Mouse (Mus musculus): ENCODE data around the gene Atl3. TPM values are rescaled to one million over a fixed set of nuclear protein-coding genes. Genes with fewer than 3 reads are reported as not detected.
A peak's percentile ranks its signal among the peaks of the same experiment; 100 is the strongest.

Gene Atl3
- 10.6 and 10.9 TPM in 2 replicates for polyA plus RNA-seq (2014; fragmentation: Nextera tagmentation; extraction: Ambion mirVana)

DNA sequence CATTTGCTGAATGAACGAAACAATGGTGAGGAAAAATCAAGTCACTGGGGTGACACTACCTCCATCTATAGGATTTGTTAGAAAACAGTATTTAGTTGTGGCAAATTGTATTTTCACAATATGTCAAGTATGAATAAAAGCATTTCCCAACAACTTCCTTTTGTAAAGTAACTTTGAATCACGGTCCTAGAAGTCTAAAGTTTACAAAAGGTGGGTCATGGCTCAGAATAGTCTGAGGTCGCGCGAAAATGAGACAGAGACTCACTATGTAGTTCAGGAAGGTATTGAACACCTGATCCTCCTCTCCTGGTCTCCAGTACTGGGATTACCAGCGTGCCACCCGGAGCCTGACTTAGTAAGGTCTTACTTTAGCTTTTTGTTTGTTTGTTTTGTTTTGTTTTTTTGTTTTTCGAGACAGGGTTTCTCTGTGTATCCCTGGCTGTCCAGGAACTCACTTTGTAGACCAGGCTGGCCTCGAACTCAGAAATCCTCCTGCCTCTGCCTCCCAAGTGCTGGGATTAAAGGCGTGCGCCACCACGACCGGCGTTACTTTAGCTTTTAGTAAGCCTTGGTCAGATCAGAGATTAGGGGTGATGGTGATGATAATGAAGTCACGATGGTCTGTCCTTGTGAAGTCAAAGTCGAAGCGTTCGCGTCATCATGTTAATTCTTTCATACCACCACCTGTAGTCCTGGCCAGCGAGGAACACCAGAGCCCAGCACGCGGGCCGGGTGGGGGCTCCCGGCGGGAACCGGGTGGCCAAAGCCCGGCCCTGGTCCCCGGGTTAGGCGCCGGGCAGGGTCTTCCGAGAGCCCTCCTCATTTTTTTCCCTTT is at the start of gene Atl3:
Gene Atl3, plus strand, starts transcription at position 689 of the 835 bp plus-strand sequence.
- Histone ChIP-seq H3K9ac (ENCODE audit: low read length) (peak within 1 kb of the TSS; percentile 90), H3K36me3 (ENCODE audit: control insufficient read depth, insufficient read depth, low read length) (no peaks in the 10 kb centered on the region), H3K9me3 (ENCODE audit: control insufficient read depth, low read length) (no peaks in the 10 kb centered on the region), H3K4me2 (ENCODE audit: low read depth, severe bottlenecking) (peak within 1 kb of the TSS; percentile 75), H3K4me3 (ENCODE audit: low read depth, low read length) (peak within 1 kb of the TSS; percentile 68), H3K27me3 (ENCODE audit: control insufficient read depth, insufficient read depth, low read length) (no peaks in the 10 kb centered on the region), H3K27ac (replicated peaks; ENCODE audit: low read depth, low read length) (peak within 1 kb of the TSS; percentile 93), H3K4me1 (ENCODE audit: control insufficient read depth, insufficient read depth, low read length) (no peaks in the 10 kb centered on the region)
- ATAC-seq (ENCODE audit: insufficient number of reproducible peaks, low FRiP score, low TSS enrichment, low read depth) (peak; percentile 3; the same call in 1 of the 2 replicates), DNase-seq (ENCODE audit: low spot score) (no peak)
- 32% methylated on average over 31 of the region's 31 CpGs for WGBS

DNA sequence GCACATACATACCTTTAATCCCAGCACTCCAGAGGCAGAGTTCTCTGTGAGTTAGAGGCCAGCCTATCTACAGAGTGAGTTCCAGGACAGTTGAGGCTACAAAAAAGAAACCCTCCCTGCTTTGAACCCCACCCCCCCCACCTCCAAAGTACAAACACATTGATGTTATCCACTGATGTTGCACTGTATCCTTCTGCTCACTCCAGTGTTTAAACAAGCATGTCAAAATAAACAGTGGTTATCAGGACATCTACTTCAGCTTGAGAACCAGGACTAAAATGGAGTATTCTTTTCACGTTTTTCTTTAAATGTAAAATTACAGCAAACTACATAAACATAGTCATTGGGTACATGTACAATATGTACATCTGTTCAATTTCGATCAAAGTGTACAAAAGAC is 48.7 kb upstream of the Atl3 start:
- H3K4me2 ChIP-seq (ENCODE audit: low read depth, severe bottlenecking): no peak overlapping the region
- H3K9me3 ChIP-seq (ENCODE audit: control insufficient read depth, low read length): no peaks in the 10 kb centered on the region
- 95% methylated on average over 2 of the region's 2 CpGs for WGBS
- no peak overlapping the region for H3K4me3 ChIP-seq (ENCODE audit: low read depth, low read length)
- no peaks in the 10 kb centered on the region for H3K27me3 ChIP-seq (ENCODE audit: control insufficient read depth, insufficient read depth, low read length)
- no peak overlapping the region for H3K27ac ChIP-seq (replicated peaks; ENCODE audit: low read depth, low read length)
- H3K9ac ChIP-seq (ENCODE audit: low read length): no peak overlapping the region
- ATAC-seq (ENCODE audit: insufficient number of reproducible peaks, low FRiP score, low TSS enrichment, low read depth) (no peak), DNase-seq (ENCODE audit: low spot score) (no peak)
- H3K36me3 ChIP-seq (ENCODE audit: control insufficient read depth, insufficient read depth, low read length): no peaks in the 10 kb centered on the region
- H3K4me1 ChIP-seq (ENCODE audit: control insufficient read depth, insufficient read depth, low read length): no peaks in the 10 kb centered on the region

DNA sequence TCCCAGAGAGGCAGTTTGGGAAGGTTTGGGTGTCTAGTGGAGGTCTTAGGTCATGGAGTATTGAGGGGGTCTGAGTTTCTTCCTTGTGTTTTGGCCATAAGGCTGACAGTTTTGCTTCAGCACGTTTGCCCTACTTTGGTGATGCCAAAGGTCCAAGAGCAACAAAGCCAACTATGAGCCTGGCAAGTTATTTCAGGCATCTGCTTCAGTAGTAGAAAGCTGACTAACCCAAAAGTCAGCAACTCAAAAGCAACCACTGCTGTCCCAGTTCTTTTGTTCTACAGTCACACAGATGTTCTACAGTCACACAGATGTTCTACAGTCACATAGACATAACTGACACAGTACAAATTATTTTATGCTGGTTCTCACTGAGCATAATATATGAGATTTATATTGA is 48.2 kb upstream of the Atl3 start:
- H3K9ac ChIP-seq (ENCODE audit: low read length): no peak overlapping the region
- no peak for ATAC-seq (ENCODE audit: insufficient number of reproducible peaks, low FRiP score, low TSS enrichment, low read depth)
- H3K27ac ChIP-seq (replicated peaks; ENCODE audit: low read depth, low read length): no peak overlapping the region
- H3K4me3 ChIP-seq (ENCODE audit: low read depth, low read length): no peak overlapping the region
- no peaks in the 10 kb centered on the region for H3K36me3 ChIP-seq (ENCODE audit: control insufficient read depth, insufficient read depth, low read length)
- H3K4me1 ChIP-seq (ENCODE audit: control insufficient read depth, insufficient read depth, low read length): no peaks in the 10 kb centered on the region
- H3K27me3 ChIP-seq (ENCODE audit: control insufficient read depth, insufficient read depth, low read length): no peaks in the 10 kb centered on the region
- no peak overlapping the region for H3K4me2 ChIP-seq (ENCODE audit: low read depth, severe bottlenecking)
- no peaks in the 10 kb centered on the region for H3K9me3 ChIP-seq (ENCODE audit: control insufficient read depth, low read length)
- WGBS: 75% methylated on average over 1 of the region's 1 CpGs
- DNase-seq (ENCODE audit: low spot score): no peak

DNA sequence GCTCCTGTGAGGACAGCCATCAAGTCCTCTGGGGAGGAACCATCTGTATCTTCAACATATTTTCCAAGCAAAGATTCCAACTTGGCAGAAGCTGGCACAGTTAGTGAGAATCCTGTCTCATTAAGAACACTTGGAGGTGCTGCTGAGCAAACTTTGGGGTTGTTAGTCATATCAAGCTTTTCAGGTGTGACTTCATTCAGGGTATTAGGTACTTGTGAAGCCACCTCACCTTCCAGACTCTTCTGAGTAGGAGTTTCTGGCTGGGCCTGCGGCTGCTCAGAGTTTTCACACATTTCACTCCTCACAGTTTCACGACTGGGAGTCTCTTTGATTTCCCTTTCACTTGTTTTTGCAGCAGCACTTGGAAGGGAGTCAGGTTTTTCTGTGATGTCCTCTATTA is 37.0 kb upstream of the Atl3 start:
- no peaks in the 10 kb centered on the region for H3K4me1 ChIP-seq (ENCODE audit: control insufficient read depth, insufficient read depth, low read length)
- no peak overlapping the region for H3K27ac ChIP-seq (replicated peaks; ENCODE audit: low read depth, low read length)
- ATAC-seq (ENCODE audit: insufficient number of reproducible peaks, low FRiP score, low TSS enrichment, low read depth): no peak
- H3K36me3 ChIP-seq (ENCODE audit: control insufficient read depth, insufficient read depth, low read length): no peaks in the 10 kb centered on the region
- H3K9me3 ChIP-seq (ENCODE audit: control insufficient read depth, low read length): no peaks in the 10 kb centered on the region
- no peaks in the 10 kb centered on the region for H3K27me3 ChIP-seq (ENCODE audit: control insufficient read depth, insufficient read depth, low read length)
- no peak overlapping the region for H3K9ac ChIP-seq (ENCODE audit: low read length)
- no peak overlapping the region for H3K4me3 ChIP-seq (ENCODE audit: low read depth, low read length)
- H3K4me2 ChIP-seq (ENCODE audit: low read depth, severe bottlenecking): no peak overlapping the region
- WGBS: 50% methylated on average over 2 of the region's 2 CpGs
- DNase-seq (ENCODE audit: low spot score): no peak

DNA sequence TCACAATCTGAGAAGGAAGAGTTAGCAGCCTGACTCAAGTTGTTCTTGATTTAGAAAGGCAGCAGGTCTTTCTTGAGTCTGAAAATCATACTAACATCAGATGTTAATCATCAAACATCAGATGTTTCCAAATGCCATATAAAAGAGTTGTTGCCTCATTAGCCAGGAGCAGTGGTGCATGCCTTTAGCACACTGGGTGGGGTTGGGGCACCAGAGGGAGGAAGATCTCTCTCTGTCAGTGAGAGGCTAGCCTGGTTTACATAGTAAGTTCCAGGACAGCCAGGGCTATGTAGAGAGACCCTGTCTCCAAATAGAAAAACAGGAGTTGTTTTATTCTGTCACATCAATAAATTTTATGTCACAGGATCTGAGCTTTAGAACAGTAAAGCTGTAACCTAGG is 34.9 kb upstream of the Atl3 start:
- H3K4me3 ChIP-seq (ENCODE audit: low read depth, low read length): no peak overlapping the region

DNA sequence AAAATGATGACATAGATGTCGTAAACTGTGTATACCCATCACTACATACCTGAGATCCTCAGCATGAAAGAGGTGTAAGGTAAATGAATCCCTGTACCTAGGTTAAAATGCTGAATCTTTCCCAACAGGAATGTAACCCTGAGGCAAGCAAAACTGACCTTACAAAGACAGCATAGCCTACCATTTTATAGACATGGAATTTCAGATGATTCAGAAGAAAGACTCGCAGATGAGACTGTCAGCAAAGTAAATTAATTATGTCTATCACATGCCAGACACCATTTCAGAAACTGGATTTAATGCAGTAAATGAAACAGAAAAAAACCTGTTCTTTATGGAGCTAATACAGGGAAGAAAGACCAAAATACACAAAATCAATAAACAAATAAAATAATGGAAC is 34.5 kb upstream of the Atl3 start:
- H3K4me2 ChIP-seq (ENCODE audit: low read depth, severe bottlenecking): no peak overlapping the region
- no peak overlapping the region for H3K4me3 ChIP-seq (ENCODE audit: low read depth, low read length)
- H3K36me3 ChIP-seq (ENCODE audit: control insufficient read depth, insufficient read depth, low read length): no peaks in the 10 kb centered on the region
- no peaks in the 10 kb centered on the region for H3K9me3 ChIP-seq (ENCODE audit: control insufficient read depth, low read length)
- no peaks in the 10 kb centered on the region for H3K27me3 ChIP-seq (ENCODE audit: control insufficient read depth, insufficient read depth, low read length)
- H3K4me1 ChIP-seq (ENCODE audit: control insufficient read depth, insufficient read depth, low read length): no peaks in the 10 kb centered on the region
- ATAC-seq (ENCODE audit: insufficient number of reproducible peaks, low FRiP score, low TSS enrichment, low read depth): no peak
- no peak overlapping the region for H3K27ac ChIP-seq (replicated peaks; ENCODE audit: low read depth, low read length)
- H3K9ac ChIP-seq (ENCODE audit: low read length): no peak overlapping the region
- WGBS: 89% methylated on average over 2 of the region's 2 CpGs
- no peak for DNase-seq (ENCODE audit: low spot score)

More for the DNA sequence above, 34.9 kb upstream of the Atl3 start:
- Histone ChIP-seq H3K36me3 (ENCODE audit: control insufficient read depth, insufficient read depth, low read length) (no peaks in the 10 kb centered on the region), H3K4me2 (ENCODE audit: low read depth, severe bottlenecking) (no peak overlapping the region), H3K9ac (ENCODE audit: low read length) (no peak overlapping the region), H3K4me1 (ENCODE audit: control insufficient read depth, insufficient read depth, low read length) (no peaks in the 10 kb centered on the region), H3K9me3 (ENCODE audit: control insufficient read depth, low read length) (no peaks in the 10 kb centered on the region), H3K27ac (replicated peaks; ENCODE audit: low read depth, low read length) (no peak overlapping the region), H3K27me3 (ENCODE audit: control insufficient read depth, insufficient read depth, low read length) (no peaks in the 10 kb centered on the region)
- DNase-seq (ENCODE audit: low spot score) (no peak), ATAC-seq (ENCODE audit: insufficient number of reproducible peaks, low FRiP score, low TSS enrichment, low read depth) (no peak)

DNA sequence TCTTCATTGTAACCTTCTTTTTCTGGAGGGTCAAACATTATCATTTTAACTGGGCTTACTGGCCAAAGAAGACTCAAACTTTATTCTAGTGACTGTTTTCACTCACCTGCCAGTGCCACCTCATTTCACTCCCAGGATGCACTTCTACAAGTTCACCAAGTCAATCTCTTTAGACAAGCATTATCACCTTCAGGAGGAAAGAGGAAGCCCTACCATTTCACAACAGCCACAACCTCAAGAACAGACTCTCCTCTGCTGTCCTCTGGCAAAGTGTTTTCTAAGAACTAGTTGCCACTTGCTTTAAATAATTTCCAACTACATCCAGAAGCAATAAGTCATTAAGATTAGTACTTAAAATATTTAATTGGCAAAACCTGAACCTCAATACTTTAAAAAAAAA is 25.9 kb upstream of the Atl3 start:
- no peaks in the 10 kb centered on the region for H3K27me3 ChIP-seq (ENCODE audit: control insufficient read depth, insufficient read depth, low read length)
- H3K4me2 ChIP-seq (ENCODE audit: low read depth, severe bottlenecking): no peak overlapping the region
- no peak for DNase-seq (ENCODE audit: low spot score)
- H3K9me3 ChIP-seq (ENCODE audit: control insufficient read depth, low read length): no peaks in the 10 kb centered on the region
- no peak overlapping the region for H3K9ac ChIP-seq (ENCODE audit: low read length)
- peaks cover 2% of the 10 kb centered on the region; the same call in 1 of the 2 replicates for H3K36me3 ChIP-seq (ENCODE audit: control insufficient read depth, insufficient read depth, low read length)
- no peak for ATAC-seq (ENCODE audit: insufficient number of reproducible peaks, low FRiP score, low TSS enrichment, low read depth)
- H3K27ac ChIP-seq (replicated peaks; ENCODE audit: low read depth, low read length): no peak overlapping the region
- no peak overlapping the region for H3K4me3 ChIP-seq (ENCODE audit: low read depth, low read length)
- no peaks in the 10 kb centered on the region for H3K4me1 ChIP-seq (ENCODE audit: control insufficient read depth, insufficient read depth, low read length)

DNA sequence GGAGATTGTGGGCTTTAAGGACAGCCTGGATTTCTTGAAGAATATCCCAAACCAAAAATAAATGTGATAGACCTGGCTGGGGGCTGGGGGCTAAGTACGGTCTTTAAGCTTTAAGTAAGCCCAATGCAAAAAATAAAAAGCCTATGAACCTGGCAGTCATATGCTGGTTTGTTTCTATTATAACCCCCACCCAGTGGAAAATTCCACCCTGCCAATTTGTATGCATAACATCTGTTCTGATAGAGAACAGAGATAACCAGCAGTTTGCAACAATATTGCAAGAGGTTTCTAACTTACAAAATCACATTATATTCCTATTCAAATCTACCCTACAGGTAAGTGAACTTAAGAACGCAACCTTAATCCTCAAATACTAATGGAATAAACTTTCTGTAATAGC is 23.2 kb upstream of the Atl3 start:
- no peak overlapping the region for H3K9ac ChIP-seq (ENCODE audit: low read length)
- peaks cover 2% of the 10 kb centered on the region; the same call in 1 of the 2 replicates for H3K36me3 ChIP-seq (ENCODE audit: control insufficient read depth, insufficient read depth, low read length)
- DNase-seq (ENCODE audit: low spot score) (no peak), ATAC-seq (ENCODE audit: insufficient number of reproducible peaks, low FRiP score, low TSS enrichment, low read depth) (no peak)
- H3K9me3 ChIP-seq (ENCODE audit: control insufficient read depth, low read length): no peaks in the 10 kb centered on the region
- H3K27ac ChIP-seq (replicated peaks; ENCODE audit: low read depth, low read length): no peak overlapping the region
- no peak overlapping the region for H3K4me2 ChIP-seq (ENCODE audit: low read depth, severe bottlenecking)
- no peaks in the 10 kb centered on the region for H3K4me1 ChIP-seq (ENCODE audit: control insufficient read depth, insufficient read depth, low read length)
- no peak overlapping the region for H3K4me3 ChIP-seq (ENCODE audit: low read depth, low read length)
- H3K27me3 ChIP-seq (ENCODE audit: control insufficient read depth, insufficient read depth, low read length): no peaks in the 10 kb centered on the region
- WGBS: 99% methylated on average over 2 of the region's 2 CpGs

Data from limb, embryonic 11.5 days (tissue).